Mouse (Mus musculus) intestine, postnatal 0 days (tissue): ENCODE results near the gene Olfr1369-ps1. TPM values are rescaled to one million over a fixed set of nuclear protein-coding genes. Genes with fewer than 3 reads are reported as not detected.

Experiments used
- ATAC-seq: fragments of 200-750 bp; cut with Nextera tagmentation; 2 replicates; pipeline ENCODE4 v1.8.0; 2017; ENCODE audit warnings: mild to moderate bottlenecking, moderate TSS enrichment, moderate library complexity
- H3K27ac ChIP-seq: fragments of 300-500 bp; sonication (generic); 2 replicates; pipeline ENCODE4 v1.5.1; 2014; ENCODE audit warnings: mild to moderate bottlenecking, low read depth, low read length, moderate library complexity
- H3K27me3 ChIP-seq: fragments of 300-500 bp; sonication (generic); replicated peaks from 2 replicates; pipeline ENCODE4 v1.6.1; 2014; ENCODE audit warnings: low read length, mixed read lengths; ENCODE audit not compliant: control insufficient read depth, insufficient read depth
- H3K36me3 ChIP-seq: fragments of 300-500 bp; sonication (generic); 2 replicates; pipeline ENCODE4 v1.6.1; 2014; ENCODE audit warnings: mild to moderate bottlenecking, moderate library complexity; ENCODE audit not compliant: control insufficient read depth, insufficient read depth
- H3K4me1 ChIP-seq: fragments of 300-500 bp; sonication (generic); replicated peaks from 2 replicates; pipeline ENCODE4 v1.6.1; 2014; ENCODE audit warnings: antibody characterized with exemption, low read length, mixed read lengths; ENCODE audit not compliant: control insufficient read depth, insufficient read depth
- H3K4me2 ChIP-seq: fragments of 300-500 bp; sonication (generic); replicated peaks from 2 replicates; pipeline ENCODE4 v1.6.1; 2014; ENCODE audit warnings: low read depth, mild to moderate bottlenecking, moderate library complexity
- H3K4me3 ChIP-seq: fragments of 300-500 bp; sonication (generic); 2 replicates; pipeline ENCODE4 v1.5.1; 2014; ENCODE audit warnings: low read depth, low read length
- H3K9ac ChIP-seq: fragments of 300-500 bp; sonication (generic); 2 replicates; pipeline ENCODE4 v1.6.1; 2014; ENCODE audit warnings: mild to moderate bottlenecking, low read depth, low read length
- H3K9me3 ChIP-seq: fragments of 300-500 bp; sonication (generic); 2 replicates; pipeline ENCODE4 v1.6.1; 2016; ENCODE audit warnings: mixed run types; ENCODE audit not compliant: control insufficient read depth
- CTCF ChIP-seq: sonication (generic); IDR thresholded peaks from 2 replicates; pipeline ENCODE4 v1.5.1; 2016; ENCODE audit warnings: low read depth, mild to moderate bottlenecking, control low read depth, antibody characterized with exemption, moderate library complexity
- WGBS: fragments of 180-500 bp; shearing (Covaris S2); extraction: QIAGEN DNeasy Blood & Tissue Kit; methylation state at CpG from one replicate; pipeline ENCODE4 v1.1.7; 2014; 5-methylcytosine and 5-hydroxymethylcytosine counted together
- polyA plus RNA-seq: library from polyadenylated mRNA; unstranded; fragments of >200 nt; fragmentation: Nextera tagmentation; extraction: Ambion mirVana; gene quantifications from 2 replicates; pipeline ENCODE4 v1.2.1, GENCODE M21; 2015

The Olfr1369-ps1 gene
- polyA plus RNA-seq, 1 experiment from 2014 or later, result not detected

DNA sequence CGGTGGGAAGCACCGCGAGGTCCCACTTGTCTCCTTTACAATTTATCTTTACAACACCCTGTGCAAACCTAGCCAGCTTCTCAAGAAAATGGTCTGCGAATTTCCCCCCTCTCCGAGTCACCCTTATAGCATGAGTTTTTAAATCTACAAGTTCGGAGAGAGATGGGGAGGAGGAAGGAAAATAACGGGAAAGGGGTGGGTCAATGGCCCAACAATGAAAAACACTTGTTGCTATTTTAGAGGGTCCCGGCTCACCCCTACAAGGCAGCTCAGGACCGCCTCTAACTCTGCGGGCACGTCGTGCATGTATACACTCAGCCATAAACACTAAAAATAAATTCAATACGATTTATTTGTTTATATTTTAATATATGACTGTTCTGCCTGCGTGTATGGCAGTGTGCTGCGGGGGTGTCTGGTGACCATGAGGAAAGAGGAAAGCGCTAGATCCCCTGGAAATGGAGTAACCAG lies 48.8 kb downstream of the Olfr1369-ps1 start:
- H3K27ac ChIP-seq, result no peak overlapping the region
- peak overlapping the region; percentile 70 for H3K4me3 ChIP-seq
- no peaks in the 10 kb centered on the region for H3K4me1 ChIP-seq
- under 1% methylated on average over 16 of the region's 16 CpGs for WGBS
- no peaks in the 10 kb centered on the region for H3K27me3 ChIP-seq
- H3K36me3 ChIP-seq, result no peaks in the 10 kb centered on the region
- TF ChIP-seq CTCF, result no peak
- no peak for ATAC-seq
- peak overlapping the region; percentile 27; the same call in 1 of the 2 replicates for H3K9ac ChIP-seq
- H3K4me2 ChIP-seq, result peak overlapping the region; percentile 91
- no peaks in the 10 kb centered on the region for H3K9me3 ChIP-seq

DNA sequence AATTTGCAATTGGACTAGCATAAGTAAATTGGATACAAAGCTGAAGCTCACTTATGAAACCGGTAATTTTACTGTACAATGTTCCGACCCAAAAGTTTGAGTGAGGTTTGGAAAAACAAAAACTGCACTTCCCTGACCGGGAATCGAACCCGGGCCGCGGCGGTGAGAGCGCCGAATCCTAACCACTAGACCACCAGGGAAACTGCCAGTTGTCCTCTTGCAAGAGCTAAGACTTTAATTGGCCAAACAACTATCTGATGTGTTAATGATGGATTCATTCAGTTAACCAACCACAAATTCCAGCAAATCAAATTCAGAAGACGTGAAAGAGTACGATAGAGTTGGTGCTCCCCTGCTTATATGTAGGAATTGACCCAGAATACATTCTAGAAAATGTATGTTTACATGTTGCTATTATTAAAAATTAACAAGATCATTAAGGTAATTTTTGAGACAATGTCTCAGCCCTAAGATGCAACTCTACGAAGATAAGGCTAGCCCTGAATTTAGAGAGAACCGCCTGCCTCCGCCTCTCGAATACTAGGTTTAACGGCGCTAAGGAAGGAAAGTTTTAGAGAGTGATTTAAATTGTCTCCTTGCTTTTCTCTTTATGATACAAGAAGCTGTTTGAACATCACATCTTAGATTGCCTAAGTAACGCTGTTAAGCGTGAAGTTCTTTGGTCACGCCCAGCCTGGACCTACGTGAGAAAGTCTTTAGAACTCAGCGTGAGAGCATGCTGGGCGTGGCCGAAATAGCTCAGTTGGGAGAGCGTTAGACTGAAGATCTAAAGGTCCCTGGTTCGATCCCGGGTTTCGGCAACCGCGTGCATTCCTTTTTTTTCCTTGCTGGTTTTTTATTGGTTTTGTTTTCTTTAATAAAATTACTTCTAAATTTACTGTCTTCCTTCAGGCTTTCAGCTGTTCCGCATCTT lies 49.6 kb downstream of the Olfr1369-ps1 start:
- WGBS, result under 1% methylated on average over 32 of the region's 32 CpGs
- Histone ChIP-seq H3K4me2 (peak overlapping the region; percentile 91), H3K9ac (no peak overlapping the region), H3K27ac (no peak overlapping the region), H3K9me3 (no peaks in the 10 kb centered on the region), H3K27me3 (no peaks in the 10 kb centered on the region), H3K4me1 (no peaks in the 10 kb centered on the region), H3K4me3 (peak overlapping the region; percentile 70), H3K36me3 (no peaks in the 10 kb centered on the region)
- no peak for TF ChIP-seq CTCF
- peak; percentile 87 for ATAC-seq

DNA sequence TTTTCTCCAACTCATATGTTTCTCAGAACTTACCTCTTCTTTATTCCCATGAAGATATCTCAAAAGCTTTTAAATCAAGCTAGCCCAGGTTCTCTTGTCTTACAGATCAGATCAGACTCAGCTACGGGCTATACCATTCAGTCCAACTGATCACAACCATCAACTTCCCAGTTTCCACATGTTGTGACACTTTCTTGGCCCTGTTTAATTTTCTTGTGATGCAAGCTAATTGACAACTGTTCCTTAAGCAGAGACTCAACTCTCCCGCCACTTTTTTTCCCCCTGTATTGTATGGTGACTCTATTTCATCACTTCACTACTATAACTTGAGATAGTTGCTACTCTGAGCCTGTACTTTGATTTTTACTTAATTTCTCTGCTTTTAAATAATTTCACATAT lies 50.3 kb downstream of the Olfr1369-ps1 start:
- Histone ChIP-seq H3K9ac (no peak overlapping the region), H3K4me1 (no peaks in the 10 kb centered on the region), H3K4me2 (peak overlapping the region; percentile 91; the same call in 1 of the 2 replicates), H3K9me3 (no peaks in the 10 kb centered on the region), H3K4me3 (no peak overlapping the region; the same call in 1 of the 2 replicates), H3K27me3 (no peaks in the 10 kb centered on the region), H3K27ac (no peak overlapping the region), H3K36me3 (no peaks in the 10 kb centered on the region)
- no peak for ATAC-seq
- no peak for TF ChIP-seq CTCF
- WGBS, result 38% methylated on average over 2 of the region's 2 CpGs

DNA sequence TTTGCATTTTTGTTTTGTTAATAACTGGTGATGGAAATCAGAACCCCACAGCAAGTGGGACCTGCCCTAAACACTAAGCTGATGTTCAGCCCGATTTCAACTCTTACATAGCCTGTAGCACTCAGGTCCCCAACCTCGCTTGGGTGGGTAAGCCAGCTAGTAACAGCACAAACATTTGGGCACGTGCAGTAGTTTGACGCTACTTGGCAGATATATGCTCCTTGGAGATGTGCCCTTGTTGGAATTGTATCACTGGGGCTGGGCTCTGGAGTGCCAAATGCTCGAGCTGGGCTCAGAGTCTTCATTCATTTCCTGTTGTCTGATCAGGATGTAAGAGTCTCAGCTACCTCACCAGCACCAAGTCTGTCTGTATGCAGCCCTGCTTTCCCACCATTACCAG lies 51.3 kb downstream of the Olfr1369-ps1 start:
- no peaks in the 10 kb centered on the region for H3K27me3 ChIP-seq
- TF ChIP-seq CTCF, result no peak
- H3K9me3 ChIP-seq, result no peaks in the 10 kb centered on the region
- H3K9ac ChIP-seq, result no peak overlapping the region
- ATAC-seq, result no peak
- H3K4me1 ChIP-seq, result no peaks in the 10 kb centered on the region
- WGBS, result 62% methylated on average over 5 of the region's 5 CpGs
- H3K27ac ChIP-seq, result no peak overlapping the region
- H3K36me3 ChIP-seq, result no peaks in the 10 kb centered on the region
- no peak overlapping the region for H3K4me2 ChIP-seq
- H3K4me3 ChIP-seq, result no peak overlapping the region

DNA sequence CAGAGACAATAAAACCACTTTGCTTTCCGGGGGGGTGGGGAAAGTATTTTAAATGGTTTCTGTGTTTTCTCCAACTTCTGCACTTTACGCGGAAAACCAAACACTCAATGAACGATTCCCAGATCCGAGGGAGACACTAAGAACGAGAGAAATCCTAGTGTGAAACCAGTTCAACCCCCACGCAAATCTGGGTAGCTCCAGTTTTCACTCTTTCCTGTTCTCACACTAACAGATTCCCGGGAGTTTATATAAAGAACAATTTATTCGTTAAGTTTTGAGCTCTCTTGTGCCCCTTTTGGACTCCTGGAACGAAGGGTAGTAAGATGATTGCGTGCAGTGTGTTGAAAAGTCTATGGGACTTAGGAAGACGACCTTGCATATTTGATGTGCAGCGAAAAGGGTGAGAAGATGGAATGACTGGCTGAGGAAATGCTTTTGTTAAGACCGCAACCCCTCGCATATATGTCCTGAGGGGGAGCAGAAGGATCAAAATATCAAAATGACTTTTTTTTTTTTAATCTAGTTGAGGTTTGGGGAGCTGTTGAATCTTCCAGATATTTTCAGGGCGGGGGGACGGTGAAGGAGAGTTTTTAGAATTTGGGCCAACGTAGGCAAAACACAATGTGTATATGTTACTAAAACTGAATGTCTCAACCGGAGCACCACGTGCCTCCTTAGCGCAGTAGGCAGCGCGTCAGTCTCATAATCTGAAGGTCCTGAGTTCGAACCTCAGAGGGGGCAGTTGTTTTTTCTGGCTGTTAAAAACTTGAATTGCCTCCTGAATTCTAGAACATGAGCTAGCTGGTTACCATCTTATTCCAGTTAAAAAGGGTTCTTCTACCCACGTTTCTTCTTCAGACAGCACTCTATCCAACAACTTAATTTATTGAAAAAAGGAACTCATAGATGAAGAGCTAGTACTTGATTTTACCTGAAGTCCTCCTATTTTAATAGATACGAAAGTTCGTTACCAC lies 55.9 kb downstream of the Olfr1369-ps1 start:
- Histone ChIP-seq H3K4me2 (peak overlapping the region; percentile 85), H3K27me3 (no peaks in the 10 kb centered on the region), H3K36me3 (no peaks in the 10 kb centered on the region), H3K4me3 (peak overlapping the region; percentile 63), H3K9me3 (no peaks in the 10 kb centered on the region), H3K27ac (no peak overlapping the region), H3K9ac (peak overlapping the region; percentile 4; the same call in 1 of the 2 replicates), H3K4me1 (no peaks in the 10 kb centered on the region)
- WGBS, result 1% methylated on average over 27 of the region's 27 CpGs
- no peak for TF ChIP-seq CTCF
- ATAC-seq, result peak; percentile 50
